Mouse (Mus musculus): ENCODE data around the gene Cmc1. TPM values are rescaled to one million over a fixed set of nuclear protein-coding genes. Genes with fewer than 3 reads are reported as not detected.
"Not testable (repeated sequence)": the region's sequence is repeated elsewhere in the genome, so short reads cannot be mapped to it uniquely, and the experiment has no call there.

The Cmc1 gene
- total RNA-seq, 2 experiments from 2014 or later, result 18.3 to 22.3 TPM

- intact Hi-C loops (cut with DNase I; ENCODE audit: low total_unique reads), result no loop called here
- DNase-seq, result no peak
Measured at GRCm38 (mm10) chr9:118151221-118151507, 1.2 kb upstream of the Cmc1 start.

DNA sequence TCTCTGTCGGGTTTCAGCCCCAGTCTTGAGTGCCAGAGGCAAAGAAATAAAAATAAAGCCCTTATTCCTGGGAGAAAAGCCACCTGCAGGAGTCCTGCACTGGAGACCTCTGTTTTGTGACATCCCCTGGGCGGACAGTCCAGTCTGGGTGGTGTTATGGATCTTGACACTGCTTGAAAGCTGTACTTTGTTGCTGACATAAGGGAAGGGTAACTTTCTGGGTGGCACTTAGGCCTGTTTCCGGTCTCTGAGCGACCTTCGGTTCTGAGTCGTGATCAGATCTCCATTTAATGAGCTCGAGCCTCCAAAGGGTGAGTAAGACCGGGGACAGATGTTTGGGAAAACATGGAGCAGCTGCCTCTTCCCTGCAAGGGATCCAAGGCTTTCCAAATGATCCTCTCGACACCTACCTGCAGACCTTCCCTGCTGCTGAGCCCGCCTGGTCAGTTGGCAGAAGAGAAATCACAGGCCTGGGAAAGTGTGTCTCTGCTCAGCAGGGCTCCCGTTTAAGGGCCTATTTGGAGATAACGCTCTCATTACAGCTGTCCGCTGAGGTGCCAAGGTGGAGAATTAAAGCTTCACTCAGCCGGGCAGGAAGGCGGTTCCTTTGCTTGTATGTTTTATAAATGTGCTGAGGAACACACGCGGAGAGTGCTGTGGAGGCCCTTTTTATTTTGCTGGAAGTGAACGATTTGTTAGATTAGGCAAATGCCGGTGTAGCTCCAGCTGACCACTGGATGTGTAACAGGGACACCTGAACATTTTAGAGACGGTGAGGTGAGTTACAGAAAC lies 648 bp upstream of the Cmc1 start:
- no peak for DNase-seq
- intact Hi-C loops (cut with DNase I; ENCODE audit: low total_unique reads), result no loop called here

- DNase-seq; intact Hi-C loops (cut with DNase I; ENCODE audit: low total_unique reads): not testable (repeated sequence)
Measured at GRCm38 (mm10) chr9:118140356-118140755, 9.6 kb downstream of the Cmc1 start.

- no peak for DNase-seq
- intact Hi-C loops (cut with DNase I; ENCODE audit: low total_unique reads), result no loop called here
Measured at GRCm38 (mm10) chr9:118110360-118110710, 39.6 kb downstream of the Cmc1 start.

GRCm38 (mm10) chr9:118109697-118110359 lies 40.1 kb downstream of the Cmc1 start:
- no peak for DNase-seq
- intact Hi-C loops (cut with DNase I; ENCODE audit: low total_unique reads), result loop anchor here (10.0 kb wide), 1 partner anchor 55 kb away; no protein-coding TSS in a partner anchor

DNA sequence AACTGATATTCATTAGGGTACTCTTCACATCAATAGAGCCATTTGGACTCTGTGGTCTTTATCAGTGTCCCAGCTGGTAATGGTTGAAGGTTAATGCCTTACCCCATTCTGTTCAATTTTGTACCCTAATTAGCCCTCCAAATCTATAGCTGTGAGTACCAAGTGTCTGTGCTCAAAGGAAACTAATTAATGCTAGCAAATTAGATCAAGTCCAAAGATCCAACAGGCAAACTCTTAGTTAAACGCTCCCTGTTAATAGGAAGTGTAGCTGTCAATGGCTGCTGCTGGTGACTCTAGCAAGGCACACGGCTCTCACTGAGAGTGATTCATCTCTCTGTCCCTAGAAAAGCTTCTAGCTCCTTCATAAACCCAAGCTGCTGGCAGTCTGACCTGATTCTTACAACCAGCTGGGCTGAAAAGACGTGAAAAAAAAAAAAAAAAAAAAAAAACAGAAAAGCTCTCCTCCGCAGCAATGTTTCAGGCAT lies 41.4 kb downstream of the Cmc1 start:
- intact Hi-C loops (cut with DNase I; ENCODE audit: low total_unique reads), result loop anchor here (10.0 kb wide), 1 partner anchor 56 kb away; no protein-coding TSS in a partner anchor
- DNase-seq, result no peak

GRCm38 (mm10) chr9:118101802-118102201 lies 48.2 kb downstream of the Cmc1 start:
- no peak for DNase-seq
- intact Hi-C loops (cut with DNase I; ENCODE audit: low total_unique reads), result loop anchor here (10.0 kb wide), 1 partner anchor 63 kb away; no protein-coding TSS in a partner anchor

DNA sequence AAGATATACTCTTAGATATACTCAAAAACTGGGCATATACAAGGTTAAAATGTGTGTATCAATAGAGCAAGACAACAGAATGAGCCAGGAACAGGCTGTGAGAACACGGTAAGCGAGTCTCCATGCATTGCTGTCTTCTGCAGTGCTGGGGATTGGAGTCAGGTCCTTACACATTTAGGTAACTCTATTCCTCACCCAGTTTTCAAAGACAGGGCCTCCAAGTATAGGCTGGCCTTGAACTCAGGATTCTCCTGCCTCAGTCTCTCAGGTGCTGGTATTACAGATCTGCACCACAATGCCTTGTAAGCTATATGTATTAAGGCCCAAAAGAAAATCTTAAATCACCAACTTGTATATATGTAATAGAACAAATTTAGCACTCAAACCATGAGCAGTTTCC lies 49.5 kb downstream of the Cmc1 start:
- intact Hi-C loops (cut with DNase I; ENCODE audit: low total_unique reads), result loop anchor here (10.0 kb wide), 1 partner anchor 64 kb away; no protein-coding TSS in a partner anchor
- DNase-seq, result no peak

- intact Hi-C loops (cut with DNase I; ENCODE audit: low total_unique reads), result loop anchor here (5.0 kb wide), 1 partner anchor 388 kb away; no protein-coding TSS in a partner anchor
- no peak for DNase-seq
Measured at GRCm38 (mm10) chr9:118099395-118099794, 50.6 kb downstream of the Cmc1 start.

DNA sequence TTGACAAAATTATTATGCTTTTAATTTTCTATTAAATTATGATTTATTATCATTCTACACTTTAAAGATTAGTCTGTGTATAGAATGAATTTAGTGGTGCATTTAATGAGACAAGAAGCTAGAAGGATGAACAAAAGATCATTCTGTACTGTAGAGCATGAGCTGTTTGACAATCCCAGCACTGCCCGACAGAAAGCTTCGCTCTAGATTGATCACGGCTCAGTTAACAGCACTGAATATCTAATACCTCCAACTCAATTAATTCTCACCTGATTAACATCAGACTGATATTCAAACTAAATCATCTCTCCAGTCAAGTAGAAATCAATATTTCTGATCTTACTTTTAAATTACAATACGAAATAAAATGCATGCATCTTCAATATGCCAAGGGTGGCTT lies 66.1 kb downstream of the Cmc1 start:
- no peak for DNase-seq
- intact Hi-C loops (cut with DNase I; ENCODE audit: low total_unique reads), result no loop called here

GRCm38 (mm10) chr9:118082575-118083431 lies 67.2 kb downstream of the Cmc1 start:
- intact Hi-C loops (cut with DNase I; ENCODE audit: low total_unique reads), result no loop called here
- no peak for DNase-seq

DNA sequence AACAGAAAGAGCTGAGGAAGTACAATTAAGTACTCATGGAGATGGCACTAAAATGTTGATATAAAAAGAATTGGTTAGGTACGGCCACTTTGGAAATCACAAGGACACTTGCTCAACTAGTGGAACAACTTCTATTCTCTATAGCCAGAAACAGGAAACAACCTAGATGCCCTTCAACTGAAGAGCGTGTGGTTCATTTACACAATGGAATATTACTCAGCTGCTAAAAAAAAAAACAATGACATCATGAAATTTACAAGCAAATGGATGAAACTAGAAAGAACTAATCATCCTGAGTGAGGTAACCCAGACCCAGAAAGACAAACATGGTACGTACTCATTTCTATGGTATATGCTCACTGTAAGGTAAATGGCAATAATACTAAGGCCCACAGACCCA lies 76.6 kb downstream of the Cmc1 start:
- DNase-seq, result no peak
- intact Hi-C loops (cut with DNase I; ENCODE audit: low total_unique reads), result loop anchor here (10.0 kb wide), 1 partner anchor 421 kb away; no protein-coding TSS in a partner anchor

- intact Hi-C loops (cut with DNase I; ENCODE audit: low total_unique reads), result loop anchor here (10.0 kb wide), 1 partner anchor 423 kb away; no protein-coding TSS in a partner anchor
- no peak for DNase-seq
Measured at GRCm38 (mm10) chr9:118072101-118072500, 77.9 kb downstream of the Cmc1 start.

GRCm38 (mm10) chr9:118071337-118071736 lies 78.6 kb downstream of the Cmc1 start:
- DNase-seq, result no peak
- intact Hi-C loops (cut with DNase I; ENCODE audit: low total_unique reads), result loop anchor here (10.0 kb wide), 1 partner anchor 423 kb away; no protein-coding TSS in a partner anchor

DNA sequence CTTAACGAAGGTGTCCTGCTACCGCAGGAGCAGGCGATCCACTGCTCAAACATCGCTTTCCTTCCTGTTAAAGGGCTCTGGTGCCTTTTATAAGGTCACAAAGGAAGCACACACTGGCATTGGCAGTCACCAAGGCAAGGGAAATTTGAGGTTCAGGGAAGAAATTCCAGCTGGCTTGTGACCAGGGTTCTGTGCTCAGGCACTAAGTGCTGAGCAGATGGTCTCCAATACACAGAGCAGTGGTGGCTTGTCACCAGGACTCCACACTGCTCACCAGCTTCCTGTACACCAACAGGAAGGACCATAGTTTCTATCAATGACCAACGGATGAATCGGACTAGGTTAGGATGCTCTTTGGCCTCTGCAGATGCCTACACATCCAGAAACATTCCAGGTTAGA lies 79.5 kb downstream of the Cmc1 start:
- DNase-seq, result peak; percentile 49
- intact Hi-C loops (cut with DNase I; ENCODE audit: low total_unique reads), result loop anchor here (10.0 kb wide), 1 partner anchor 424 kb away; no protein-coding TSS in a partner anchor

GRCm38 (mm10) chr9:118059101-118059500 lies 90.9 kb downstream of the Cmc1 start:
- intact Hi-C loops (cut with DNase I; ENCODE audit: low total_unique reads), result no loop called here
- no peak for DNase-seq

- intact Hi-C loops (cut with DNase I; ENCODE audit: low total_unique reads), result no loop called here
- DNase-seq, result no peak
Measured at GRCm38 (mm10) chr9:118053286-118053685, 96.7 kb downstream of the Cmc1 start.

- DNase-seq, result no peak
- intact Hi-C loops (cut with DNase I; ENCODE audit: low total_unique reads), result no loop called here
Measured at GRCm38 (mm10) chr9:118045011-118045533, 104.9 kb downstream of the Cmc1 start.

GRCm38 (mm10) chr9:118043581-118043980 lies 106.4 kb downstream of the Cmc1 start:
- DNase-seq, result no peak
- intact Hi-C loops (cut with DNase I; ENCODE audit: low total_unique reads), result no loop called here

Data from gastrocnemius, postnatal 14 days (tissue).